Mouse (Mus musculus): ENCODE measurements at regions not wholly inside any gene's neighbourhood (a gene's known extent, or its start where the extent isn't known, plus 50 kb on each side); places are given as distances from the start of the nearest gene placed in this dataset.

- WGBS, result 7% methylated on average over 10 of the region's 10 CpGs
- Histone ChIP-seq H3K27ac (ENCODE audit: insufficient read depth, low read depth, low read length) (peak overlapping the region; percentile 74), H3K4me3 (ENCODE audit: insufficient read depth, low read depth, low read length) (peak overlapping the region; percentile 23), H3K4me1 (ENCODE audit: control insufficient read depth, insufficient read depth, low read length) (peaks cover 12% of the 10 kb centered on the region)
- TF ChIP-seq CTCF (IDR thresholded peaks at IDR 0.05; ENCODE audit: insufficient read depth, low read depth, low read length), result no peak
- TF ChIP-seq POLR2A (IDR thresholded peaks at IDR 0.05; ENCODE audit: insufficient read depth, low read depth, low read length), result no peak
Measured at GRCm38 (mm10) chr4:9136188-9136569, 897.3 kb upstream of the Car8 start.

- 10% methylated on average over 21 of the region's 21 CpGs for WGBS
- no peak overlapping the region for H3K27ac ChIP-seq (ENCODE audit: insufficient read depth, low read depth, low read length)
- H3K4me3 ChIP-seq (ENCODE audit: insufficient read depth, low read depth, low read length), result peak overlapping the region; percentile 23; the same call in 1 of the 2 replicates
- H3K4me1 ChIP-seq (ENCODE audit: control insufficient read depth, insufficient read depth, low read length), result peaks cover 12% of the 10 kb centered on the region
- TF ChIP-seq CTCF (IDR thresholded peaks at IDR 0.05; ENCODE audit: insufficient read depth, low read depth, low read length) (peak; percentile 91), POLR2A (IDR thresholded peaks at IDR 0.05; ENCODE audit: insufficient read depth, low read depth, low read length) (no peak)
Measured at GRCm38 (mm10) chr4:9135481-9136187, 896.8 kb upstream of the Car8 start.

GRCm38 (mm10) chr4:9133695-9134094 lies 894.9 kb upstream of the Car8 start:
- peak overlapping the region; percentile 18; the same call in 1 of the 2 replicates for H3K27ac ChIP-seq (ENCODE audit: insufficient read depth, low read depth, low read length)
- no peak for TF ChIP-seq POLR2A (IDR thresholded peaks at IDR 0.05; ENCODE audit: insufficient read depth, low read depth, low read length)
- TF ChIP-seq CTCF (IDR thresholded peaks at IDR 0.05; ENCODE audit: insufficient read depth, low read depth, low read length), result no peak
- 43% methylated on average over 2 of the region's 2 CpGs for WGBS
- H3K4me1 ChIP-seq (ENCODE audit: control insufficient read depth, insufficient read depth, low read length), result peaks cover 12% of the 10 kb centered on the region
- no peak overlapping the region for H3K4me3 ChIP-seq (ENCODE audit: insufficient read depth, low read depth, low read length)

- no peak overlapping the region for H3K4me3 ChIP-seq (ENCODE audit: insufficient read depth, low read depth, low read length)
- H3K4me1 ChIP-seq (ENCODE audit: control insufficient read depth, insufficient read depth, low read length), result peaks cover 12% of the 10 kb centered on the region
- 60% methylated on average over 12 of the region's 12 CpGs for WGBS
- H3K27ac ChIP-seq (ENCODE audit: insufficient read depth, low read depth, low read length), result peak overlapping the region; percentile 18; the same call in 1 of the 2 replicates
- TF ChIP-seq POLR2A (IDR thresholded peaks at IDR 0.05; ENCODE audit: insufficient read depth, low read depth, low read length) (no peak), CTCF (IDR thresholded peaks at IDR 0.05; ENCODE audit: insufficient read depth, low read depth, low read length) (no peak)
Measured at GRCm38 (mm10) chr4:9132982-9133625, 894.3 kb upstream of the Car8 start.

- no peak for TF ChIP-seq POLR2A (IDR thresholded peaks at IDR 0.05; ENCODE audit: insufficient read depth, low read depth, low read length)
- no peak for TF ChIP-seq CTCF (IDR thresholded peaks at IDR 0.05; ENCODE audit: insufficient read depth, low read depth, low read length)
- Histone ChIP-seq H3K4me3 (ENCODE audit: insufficient read depth, low read depth, low read length) (no peak overlapping the region), H3K4me1 (ENCODE audit: control insufficient read depth, insufficient read depth, low read length) (peaks cover 12% of the 10 kb centered on the region), H3K27ac (ENCODE audit: insufficient read depth, low read depth, low read length) (no peak overlapping the region)
- WGBS, result 92% methylated on average over 6 of the region's 6 CpGs
Measured at GRCm38 (mm10) chr4:9132356-9132755, 893.5 kb upstream of the Car8 start.

GRCm38 (mm10) chr4:9131610-9132009 lies 892.8 kb upstream of the Car8 start:
- peaks cover 12% of the 10 kb centered on the region for H3K4me1 ChIP-seq (ENCODE audit: control insufficient read depth, insufficient read depth, low read length)
- no peak for TF ChIP-seq CTCF (IDR thresholded peaks at IDR 0.05; ENCODE audit: insufficient read depth, low read depth, low read length)
- no peak for TF ChIP-seq POLR2A (IDR thresholded peaks at IDR 0.05; ENCODE audit: insufficient read depth, low read depth, low read length)
- 91% methylated on average over 9 of the region's 9 CpGs for WGBS
- H3K27ac ChIP-seq (ENCODE audit: insufficient read depth, low read depth, low read length), result no peak overlapping the region
- no peak overlapping the region for H3K4me3 ChIP-seq (ENCODE audit: insufficient read depth, low read depth, low read length)

GRCm38 (mm10) chr4:9125236-9125963 lies 886.6 kb upstream of the Car8 start:
- 49% methylated on average over 11 of the region's 11 CpGs for WGBS
- TF ChIP-seq POLR2A (IDR thresholded peaks at IDR 0.05; ENCODE audit: insufficient read depth, low read depth, low read length), result no peak
- TF ChIP-seq CTCF (IDR thresholded peaks at IDR 0.05; ENCODE audit: insufficient read depth, low read depth, low read length), result 0 out of 2 replicates have a peak, but pooled peaks have one; percentile 9
- Histone ChIP-seq H3K4me3 (ENCODE audit: insufficient read depth, low read depth, low read length) (no peak overlapping the region), H3K27ac (ENCODE audit: insufficient read depth, low read depth, low read length) (no peak overlapping the region), H3K4me1 (ENCODE audit: control insufficient read depth, insufficient read depth, low read length) (no peaks in the 10 kb centered on the region)

- no peak overlapping the region for H3K4me3 ChIP-seq (ENCODE audit: insufficient read depth, low read depth, low read length)
- TF ChIP-seq POLR2A (IDR thresholded peaks at IDR 0.05; ENCODE audit: insufficient read depth, low read depth, low read length) (no peak), CTCF (IDR thresholded peaks at IDR 0.05; ENCODE audit: insufficient read depth, low read depth, low read length) (no peak)
- H3K27ac ChIP-seq (ENCODE audit: insufficient read depth, low read depth, low read length), result no peak overlapping the region
- no peaks in the 10 kb centered on the region for H3K4me1 ChIP-seq (ENCODE audit: control insufficient read depth, insufficient read depth, low read length)
- WGBS, result over 99% methylated on average over 4 of the region's 4 CpGs
Measured at GRCm38 (mm10) chr4:9124586-9125232, 885.9 kb upstream of the Car8 start.
